Mouse (Mus musculus) kidney, adult 8-10 months (tissue): Measurements from ENCODE around the gene R3hdm2.

ENCODE experiments used
- DNase-seq, 2 experiments: peaks; one replicate each; pipeline ENCODE4 v3.0.0; 2022

R3hdm2 gene

DNA sequence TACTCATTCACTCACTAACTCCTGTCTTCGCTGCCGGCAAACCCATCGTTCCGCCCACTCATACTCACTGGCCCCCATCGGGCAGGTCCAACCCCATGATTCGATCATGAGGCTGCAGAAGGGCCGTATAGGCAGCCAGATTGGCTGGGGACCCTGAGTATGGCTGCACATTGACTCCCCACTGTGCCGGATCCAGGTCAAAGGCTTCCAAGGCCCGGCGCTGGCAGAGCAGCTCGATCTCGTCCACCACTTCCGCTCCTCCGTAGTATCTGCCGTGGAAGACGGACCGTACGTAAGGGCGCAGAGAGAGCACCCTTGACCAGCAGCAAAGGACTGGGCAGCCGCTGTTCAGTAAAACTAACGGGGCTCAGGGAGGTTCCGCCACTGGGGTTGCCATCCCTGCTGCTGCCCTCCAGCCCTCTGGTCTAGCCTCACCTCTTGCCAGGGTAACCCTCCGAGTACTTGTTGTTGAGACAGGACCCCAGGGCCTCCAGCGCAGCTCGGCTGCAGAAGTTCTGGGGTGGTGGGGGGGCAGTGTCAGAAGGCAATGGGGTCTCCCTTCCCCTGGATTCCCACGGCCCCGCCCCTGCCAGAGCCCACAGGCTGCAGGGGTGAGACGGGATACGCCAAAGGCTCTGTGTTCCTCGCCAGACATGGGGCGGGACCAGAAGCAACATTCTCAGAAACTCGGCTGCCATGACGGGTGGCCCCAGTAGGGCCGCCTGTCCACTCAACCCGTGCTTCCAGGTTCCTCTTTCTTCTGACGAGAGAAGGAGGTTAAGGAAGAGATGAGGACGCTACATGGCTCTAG, 140.0 kb downstream of the R3hdm2 start:
- no peak for DNase-seq

DNA sequence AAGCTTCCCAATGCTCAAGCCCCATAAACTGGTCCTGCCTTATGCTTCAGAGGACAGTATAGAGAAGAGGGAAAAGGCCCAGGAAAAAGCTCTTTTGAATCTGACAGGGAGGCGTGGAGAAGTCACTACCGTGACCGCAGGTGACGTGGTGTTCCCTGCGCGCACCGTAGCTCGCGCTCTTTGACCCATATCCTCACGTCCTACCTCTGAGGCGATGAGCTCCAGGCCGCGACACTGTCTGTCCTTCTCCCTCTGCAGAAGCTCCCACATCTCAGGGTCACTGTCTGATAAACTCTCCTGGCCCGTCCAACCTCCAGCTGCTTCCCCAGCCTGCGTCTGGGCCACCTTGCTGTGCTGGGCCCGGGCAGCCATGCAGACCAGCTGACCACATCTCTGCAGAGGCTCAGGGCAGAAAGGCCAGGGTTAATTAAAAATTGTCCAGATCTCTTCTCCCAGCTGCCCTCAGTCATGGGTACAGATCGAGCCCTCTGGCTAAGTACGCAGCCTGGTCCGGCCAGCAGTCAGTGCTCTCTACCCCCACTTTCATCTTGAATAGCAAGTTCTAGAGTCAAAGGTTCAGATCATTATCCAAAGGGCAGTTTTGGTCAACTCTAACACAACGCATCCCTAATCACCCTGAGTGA, 140.7 kb downstream of the R3hdm2 start:
- DNase-seq = peak; percentile 73 to 81

DNA sequence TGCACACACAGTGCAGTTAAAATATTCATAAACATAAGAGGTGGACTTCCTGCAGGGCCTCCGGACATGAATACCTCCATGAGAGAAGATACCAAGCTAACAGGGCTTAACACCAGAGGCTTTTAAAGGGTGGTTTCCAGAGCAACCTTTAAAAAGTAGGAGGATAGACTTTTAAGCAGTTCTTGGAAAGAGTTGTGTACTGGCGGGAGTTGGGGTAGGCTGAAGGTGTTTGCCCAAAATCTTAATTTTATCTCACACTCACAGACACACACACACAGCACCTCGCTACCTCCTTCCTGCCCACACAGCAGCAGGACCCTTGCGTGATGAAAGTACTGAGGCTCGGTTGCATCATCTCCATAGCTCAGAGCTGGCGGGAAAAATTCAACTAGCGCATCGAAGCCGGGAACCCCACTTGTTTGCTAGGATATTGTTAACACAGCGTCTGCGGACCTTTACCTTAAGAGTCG, 141.5 kb downstream of the R3hdm2 start:
- no peak for DNase-seq

DNA sequence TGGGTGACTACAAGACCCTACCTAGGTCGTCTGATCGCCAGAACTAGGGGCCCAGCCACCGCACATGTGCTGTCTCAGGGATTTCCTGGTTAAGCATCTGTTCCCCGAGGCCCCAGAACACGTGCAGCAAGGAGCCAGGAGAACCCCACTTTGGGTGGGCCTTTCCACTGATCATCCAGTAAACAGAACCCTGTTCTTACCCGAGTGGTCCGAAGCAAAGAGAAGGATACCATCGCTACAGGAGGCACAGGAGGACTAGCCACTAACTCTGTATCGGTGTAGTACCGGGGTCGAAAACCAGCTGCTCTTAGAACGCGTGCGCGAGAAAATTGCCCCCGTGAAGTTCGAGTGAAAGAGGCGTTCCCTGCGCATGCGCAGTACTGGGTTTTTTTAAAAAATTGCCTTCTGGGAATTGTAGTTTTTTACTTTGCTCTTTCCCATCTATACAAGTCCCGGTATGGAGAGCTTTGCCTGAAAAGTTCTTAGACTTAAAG, 142.0 kb downstream of the R3hdm2 start, which contains the start of gene Shmt2:
Gene Shmt2 (minus strand): TSS at position 357 of the 494 bp plus-strand sequence.
- peak; percentile 83 to 86 for DNase-seq

DNA sequence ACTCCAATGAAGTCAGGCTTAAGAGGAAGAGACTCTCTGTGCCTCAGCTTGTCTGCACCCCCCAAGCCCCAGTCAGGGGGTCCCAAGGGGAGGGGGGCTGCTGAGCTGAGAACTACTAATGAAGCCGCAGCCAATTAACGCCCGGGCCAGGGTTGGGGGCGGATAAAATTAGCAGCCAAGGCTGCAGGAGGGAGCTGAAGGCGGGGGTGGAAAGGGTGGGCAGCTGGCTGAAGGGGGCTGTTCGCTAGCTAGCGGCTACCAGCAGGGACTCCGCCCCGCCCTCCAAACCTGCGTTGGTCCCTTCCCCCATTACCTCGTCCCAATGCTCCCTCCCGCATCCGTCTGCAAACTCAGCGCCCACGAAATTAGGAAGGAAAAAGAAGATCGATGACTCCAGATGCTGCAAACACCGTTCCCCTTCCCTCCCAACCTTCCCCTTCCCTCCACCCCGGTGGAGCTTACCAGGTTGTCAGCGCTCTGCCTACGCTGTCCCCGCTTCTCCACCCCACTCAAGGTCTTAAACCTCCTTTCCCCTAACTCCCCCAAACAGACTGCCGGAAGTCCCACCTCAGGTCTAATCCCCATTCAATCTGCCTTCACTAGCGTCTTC, 144.6 kb downstream of the R3hdm2 start:
- DNase-seq = no peak

DNA sequence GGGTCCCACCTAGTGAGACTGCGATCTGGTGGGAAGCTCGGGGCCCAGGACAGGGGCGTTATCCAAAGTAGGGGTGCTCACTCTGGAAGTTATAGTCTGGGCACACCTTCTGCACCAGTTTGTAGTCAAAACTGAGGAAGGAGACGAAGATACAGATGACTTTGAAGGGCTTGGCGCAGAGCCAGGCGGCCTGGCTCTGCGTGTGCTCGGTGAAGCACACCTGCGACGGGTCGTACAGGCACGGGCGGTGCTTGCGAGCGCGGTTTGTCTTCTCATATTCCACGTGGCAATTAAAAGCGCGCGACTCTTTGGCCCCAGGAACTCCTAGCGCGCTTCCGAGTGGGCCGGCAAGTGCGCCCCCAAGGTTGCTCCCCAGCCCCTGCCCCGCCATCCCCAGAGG, 145.9 kb downstream of the R3hdm2 start:
- DNase-seq = no peak

DNA sequence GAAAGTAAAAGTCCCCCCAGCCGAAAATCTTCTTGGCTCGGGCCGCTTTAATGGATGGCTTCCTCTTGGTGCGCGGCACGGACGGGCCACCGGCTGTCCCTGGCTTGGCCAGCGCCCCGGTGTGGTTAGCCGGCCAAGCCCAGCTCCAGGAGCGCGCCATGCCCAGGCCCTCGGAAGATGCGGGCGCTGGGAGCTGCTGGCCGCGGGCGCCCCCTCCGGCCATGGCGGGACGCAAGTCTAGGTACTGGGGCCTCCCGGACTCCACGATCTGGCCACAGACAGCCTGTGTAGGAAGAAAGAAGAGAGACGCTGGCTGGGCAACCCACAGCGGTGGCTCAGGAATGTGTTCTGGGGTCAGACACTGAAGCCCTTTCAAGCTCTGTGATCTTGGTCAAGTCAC, 146.6 kb downstream of the R3hdm2 start:
- DNase-seq = peak; percentile 47 to 65

DNA sequence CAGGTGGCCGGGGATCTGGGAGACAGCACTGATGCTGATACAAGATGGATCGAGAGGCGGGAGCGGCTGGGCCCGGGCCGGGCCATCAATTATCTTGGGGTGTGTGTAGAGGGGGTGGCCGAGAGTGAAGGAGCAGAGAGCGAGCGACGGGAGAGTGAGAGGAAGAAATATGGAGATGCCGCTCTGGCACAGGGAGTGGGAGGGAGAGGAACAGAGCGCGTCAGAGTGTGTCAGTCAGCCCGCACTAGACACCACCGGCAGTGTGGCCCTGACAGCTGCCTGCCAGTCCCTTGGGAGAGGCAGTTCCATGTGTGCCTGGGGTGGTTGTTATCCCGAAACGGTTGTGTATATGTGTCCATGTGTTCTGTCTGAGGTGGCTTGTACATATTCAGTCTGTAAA, 147.4 kb downstream of the R3hdm2 start:
- no peak for DNase-seq

DNA sequence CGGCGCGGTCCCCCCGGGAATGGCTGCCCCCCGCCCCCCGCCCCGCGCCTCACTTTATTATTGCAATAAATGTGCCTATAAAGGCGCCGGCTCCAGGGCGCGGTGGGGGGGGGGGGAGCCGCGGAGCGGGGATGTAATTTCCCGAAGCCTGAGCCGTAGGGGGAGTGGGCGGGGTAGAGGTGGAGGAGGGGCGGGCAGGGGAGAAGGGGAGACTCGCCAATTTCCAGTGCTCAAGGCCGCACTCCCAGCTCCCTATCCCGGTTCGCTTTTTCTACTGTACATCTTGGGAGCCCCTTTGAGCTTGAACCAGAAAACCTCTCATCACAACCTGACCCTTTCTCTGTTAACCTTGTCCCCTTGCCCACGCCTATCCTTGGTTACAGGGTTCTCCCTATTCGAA, 150.8 kb downstream of the R3hdm2 start:
- no peak for DNase-seq

DNA sequence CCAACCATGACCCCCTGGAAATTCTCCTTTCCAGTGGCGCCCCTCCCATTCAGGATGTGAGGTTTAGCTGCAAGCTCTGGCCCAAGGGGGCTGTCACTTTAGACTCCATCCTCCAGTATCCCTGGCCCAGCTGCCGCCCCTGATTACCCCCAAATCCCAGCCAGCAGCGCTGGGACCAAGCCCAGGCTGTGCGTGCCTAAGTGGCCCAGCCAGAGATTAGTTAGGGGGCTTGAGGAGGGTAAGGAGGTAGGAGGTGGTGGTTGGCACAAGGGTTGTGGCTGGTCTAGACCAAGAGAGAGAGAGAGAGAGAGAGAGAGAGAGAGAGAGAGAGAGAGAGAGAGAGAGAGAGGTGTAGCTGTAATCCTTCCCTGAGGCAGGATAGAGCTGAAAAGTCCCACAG, 151.4 kb downstream of the R3hdm2 start:
- DNase-seq = no peak

DNA sequence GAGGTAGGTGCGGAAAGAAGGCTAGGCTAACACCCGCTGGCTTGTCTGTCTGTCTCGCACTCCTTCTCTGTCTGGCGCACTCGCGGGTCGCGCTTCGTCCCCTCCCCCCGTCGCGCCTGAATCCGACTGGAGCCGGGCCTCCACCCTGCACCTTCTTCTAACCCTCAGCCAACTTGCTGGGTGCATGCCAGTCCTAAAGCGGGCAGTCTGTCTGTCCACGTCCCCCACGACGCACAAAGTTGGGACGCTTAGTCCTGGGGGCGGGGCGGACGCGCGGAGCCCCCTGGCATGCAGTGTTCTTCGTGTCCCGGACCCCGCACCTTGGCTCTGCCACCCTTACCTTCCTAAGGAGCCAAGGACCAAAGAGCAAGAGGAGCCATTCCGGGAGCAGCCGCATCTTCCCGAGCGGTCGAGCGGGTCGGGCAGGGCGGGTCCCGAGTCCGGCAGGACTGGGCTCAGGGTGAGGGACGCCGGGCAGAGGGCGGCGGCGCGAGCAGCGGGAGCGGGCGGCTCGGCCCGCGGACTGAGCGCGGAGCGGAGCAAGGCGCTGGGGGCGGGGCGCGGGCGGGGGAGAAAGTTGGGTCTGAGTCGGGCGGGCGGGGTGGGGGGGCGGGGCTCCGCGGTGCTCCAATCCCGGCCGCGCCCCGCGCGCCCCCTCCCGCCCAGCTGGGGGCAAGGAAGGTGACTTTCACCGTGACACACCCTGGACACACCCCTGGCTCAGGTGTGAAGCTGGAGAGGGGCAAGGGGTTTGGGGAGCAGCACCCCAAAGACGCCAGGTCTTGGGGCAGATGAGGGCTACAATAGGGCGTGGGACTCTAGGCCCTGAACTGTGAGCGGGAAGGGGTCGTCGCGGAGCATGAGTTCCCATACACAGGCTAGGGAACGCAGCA, 154.2 kb downstream of the R3hdm2 start, which contains the start of gene Nxph4:
Gene Nxph4 (minus strand): TSS at position 524 of the 893 bp plus-strand sequence.
- no peak for DNase-seq

DNA sequence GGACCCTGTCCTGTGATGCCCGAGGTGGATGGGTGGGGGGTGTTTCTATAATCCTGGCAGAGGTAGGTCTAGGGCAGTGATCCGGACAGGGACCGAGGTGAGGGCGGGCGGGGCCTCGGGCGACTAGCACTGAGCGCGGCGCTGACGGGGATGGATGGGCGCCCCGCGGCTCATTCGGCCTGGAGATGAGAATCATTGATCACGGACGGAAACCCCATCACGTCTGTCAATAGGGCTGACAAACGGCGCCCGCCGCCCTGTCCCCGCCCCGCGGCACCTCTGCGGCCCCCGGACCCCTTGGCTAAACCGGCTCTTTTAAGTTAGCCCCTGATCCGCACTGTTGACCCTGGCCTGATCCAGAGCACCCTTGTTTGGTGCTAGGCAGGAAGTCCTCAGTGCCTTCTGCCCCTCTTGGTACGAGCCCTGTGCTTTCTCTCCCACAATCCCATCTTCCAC, 154.8 kb downstream of the R3hdm2 start:
- no peak for DNase-seq

DNA sequence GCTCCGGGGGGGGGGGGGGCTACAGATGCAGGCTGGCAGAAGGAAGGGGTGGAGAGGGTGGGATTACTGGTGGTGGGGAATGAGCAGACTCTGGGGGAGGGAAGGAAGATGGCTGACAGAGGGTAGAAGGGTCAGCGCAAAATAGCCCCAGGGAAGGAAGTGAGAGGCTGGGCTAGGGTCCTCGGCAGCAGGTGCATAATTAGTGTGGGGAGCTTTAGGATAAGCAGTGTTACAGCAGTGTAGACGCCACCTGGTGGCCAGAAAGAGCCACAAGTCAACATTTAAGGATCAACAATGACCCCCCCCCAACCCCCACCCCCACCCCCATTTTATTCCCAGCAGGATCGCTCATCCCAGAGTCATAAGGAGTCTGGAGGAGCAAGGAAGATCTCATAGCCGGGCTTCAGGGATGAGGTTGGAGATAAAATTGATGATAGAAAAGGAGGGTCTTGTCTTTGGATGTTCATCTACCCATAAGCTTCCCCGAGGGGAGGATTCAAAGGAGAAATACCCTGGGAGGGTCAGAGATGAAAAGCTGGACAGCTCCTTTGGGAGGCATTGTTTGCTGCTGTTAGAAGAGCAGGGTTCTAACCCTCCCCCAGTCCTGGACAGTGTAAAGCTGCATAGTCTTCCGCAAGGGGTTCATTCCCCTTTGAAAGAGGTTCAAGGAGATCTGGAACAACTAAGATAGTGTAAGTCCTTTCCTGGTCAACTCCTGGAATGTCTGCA, 156.6 kb downstream of the R3hdm2 start:
- peak in 1 of 2 experiments; percentile 51 for DNase-seq

DNA sequence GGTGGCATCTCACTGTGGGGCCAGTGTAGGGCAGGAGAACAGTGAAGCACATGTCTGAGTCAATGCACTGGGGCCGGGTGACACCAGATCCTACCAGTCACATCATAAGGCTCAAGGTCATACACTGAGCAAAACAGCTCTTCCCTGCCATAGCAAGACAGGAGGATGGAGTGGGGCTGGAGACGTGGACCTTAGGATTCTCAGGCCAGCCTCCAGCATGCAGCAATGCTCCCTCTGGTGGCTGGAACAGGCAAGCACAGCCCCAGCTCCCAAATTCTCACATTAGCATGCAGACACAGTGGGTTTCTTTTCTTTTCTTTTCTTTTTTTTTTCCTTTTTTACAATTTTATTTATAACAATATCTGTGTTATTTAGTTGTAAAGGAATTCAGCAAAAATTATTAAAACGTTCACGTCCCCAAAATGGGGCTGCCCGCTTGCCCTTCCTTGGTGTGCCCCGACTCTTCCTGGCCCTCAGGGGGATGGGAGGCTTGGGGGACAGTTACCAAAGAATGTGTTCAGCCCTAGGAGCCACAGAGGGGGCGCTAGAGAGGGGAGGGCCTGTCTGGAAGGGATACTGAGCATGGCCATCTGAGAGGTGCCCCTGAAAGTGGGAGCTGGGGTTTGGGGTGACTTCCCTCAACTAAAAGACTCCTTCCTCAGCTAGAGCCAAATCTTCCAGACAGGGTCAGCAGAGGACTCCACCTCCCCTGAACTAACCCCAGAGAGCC, 157.9 kb downstream of the R3hdm2 start:
- DNase-seq = peak; percentile 66 to 88

DNA sequence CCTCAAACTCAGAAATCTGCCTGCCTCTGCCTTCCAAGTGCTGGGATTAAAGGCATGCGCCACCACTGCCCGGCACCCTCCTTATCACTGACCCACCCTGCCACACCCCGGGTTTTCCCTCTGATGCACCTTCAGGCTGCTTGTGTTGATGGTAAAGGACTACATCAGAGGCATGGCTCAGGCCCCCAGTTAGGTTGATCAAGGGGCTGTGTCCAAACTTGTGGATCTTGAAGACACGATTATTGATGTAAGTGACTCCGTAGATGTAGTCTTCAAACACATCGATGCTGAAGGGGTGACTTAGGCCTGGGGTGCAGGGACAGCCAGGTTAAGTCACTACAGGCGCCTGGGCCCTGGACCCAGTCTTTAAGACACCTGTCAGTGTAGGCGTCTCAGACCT, 161.4 kb downstream of the R3hdm2 start:
- DNase-seq = no peak

DNA sequence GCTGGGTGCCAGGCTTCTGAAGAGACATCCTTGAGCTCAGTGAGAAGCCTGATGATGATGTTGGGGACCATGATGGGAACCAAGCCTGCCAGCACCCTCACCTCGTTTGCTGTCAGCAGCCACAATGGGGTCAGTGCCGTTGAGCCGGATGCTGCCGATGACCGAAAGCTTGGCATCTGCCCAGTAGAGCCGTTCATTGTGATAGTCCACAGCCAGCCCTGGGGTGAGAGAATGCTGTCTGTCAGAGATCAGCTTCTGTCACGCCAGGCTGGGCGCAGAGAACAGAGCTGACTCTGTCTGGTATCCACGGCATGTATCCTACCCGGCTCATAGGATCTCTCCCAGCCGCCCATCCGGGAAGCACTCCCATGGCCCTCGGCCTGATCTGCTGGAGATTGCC, 162.0 kb downstream of the R3hdm2 start:
- no peak for DNase-seq

DNA sequence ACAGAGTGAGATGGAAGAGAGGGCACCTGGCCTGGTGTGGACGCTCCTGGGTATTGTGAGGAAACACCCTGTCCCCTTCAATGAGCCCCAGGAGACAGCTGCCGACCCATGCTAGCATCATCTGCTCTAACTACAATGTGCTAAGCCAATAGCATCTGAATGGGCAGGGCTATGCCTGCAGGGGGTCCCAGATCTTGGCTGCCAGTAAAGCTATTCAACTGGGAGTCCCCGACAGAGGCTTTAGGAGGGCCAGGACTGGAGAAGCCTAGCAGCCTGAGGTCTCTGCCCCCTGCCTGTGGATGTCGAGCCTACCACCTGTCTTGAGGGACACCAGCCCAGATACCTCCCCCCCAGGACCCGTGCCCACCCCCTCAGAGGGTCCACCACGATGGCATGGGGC, 162.6 kb downstream of the R3hdm2 start:
- DNase-seq = no peak

DNA sequence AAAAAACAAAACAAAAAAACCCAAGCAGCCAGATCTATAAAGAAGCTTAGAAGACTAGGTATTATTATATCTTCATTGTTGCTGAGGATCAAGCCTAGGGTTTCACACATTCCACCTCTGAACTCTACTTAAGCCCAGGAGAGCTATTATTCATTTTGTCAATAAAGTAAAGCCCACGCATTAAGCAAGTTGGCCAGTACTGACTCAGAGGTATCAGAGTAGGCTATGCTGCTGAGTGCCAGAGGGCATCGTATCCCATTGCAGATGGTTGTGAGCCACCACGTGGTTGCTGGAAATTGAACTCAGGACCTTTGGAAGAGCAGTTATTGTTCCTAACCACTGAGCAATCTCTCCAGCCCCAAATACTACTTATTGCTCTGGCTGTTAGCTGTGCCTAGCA, 163.8 kb downstream of the R3hdm2 start:
- DNase-seq = no peak

DNA sequence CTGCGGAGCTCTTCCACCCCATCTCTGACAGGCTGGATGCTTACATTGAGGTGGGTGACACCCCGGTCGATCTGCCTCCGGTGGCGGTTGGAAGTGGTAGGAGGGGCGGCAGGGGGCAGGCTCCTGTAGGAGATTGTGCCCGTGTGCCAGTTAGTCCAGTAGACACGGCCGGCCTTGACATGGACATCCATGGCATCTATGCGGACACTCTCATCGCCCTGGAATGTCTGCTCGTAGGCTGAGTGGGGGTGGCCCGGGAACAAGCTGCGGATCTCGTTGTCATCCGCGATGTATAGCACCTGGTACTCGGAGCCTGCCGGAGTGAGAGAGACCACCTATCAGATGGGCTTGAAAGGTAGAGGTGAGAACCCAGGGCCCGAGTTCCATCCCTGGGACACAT, 164.2 kb downstream of the R3hdm2 start:
- DNase-seq = no peak

DNA sequence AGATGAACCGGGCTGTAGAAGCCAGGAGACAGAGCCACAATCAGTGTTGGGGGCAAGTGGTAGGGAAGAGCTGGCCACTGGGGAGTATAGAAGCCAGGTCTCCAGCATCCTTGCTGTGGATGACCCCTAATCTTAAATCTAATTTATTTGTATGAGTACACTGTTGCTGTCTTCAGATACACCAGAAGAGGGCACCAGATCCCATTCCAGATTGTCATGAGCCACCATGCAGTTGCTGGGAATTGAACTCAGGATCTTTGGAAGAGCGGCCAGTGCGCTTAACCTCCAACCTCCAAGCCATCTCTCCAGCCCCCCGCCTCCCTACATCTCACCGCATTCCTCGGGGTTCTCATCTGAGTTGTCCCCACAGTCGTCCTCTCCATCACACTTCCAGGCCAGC, 166.4 kb downstream of the R3hdm2 start:
- DNase-seq = no peak

DNA sequence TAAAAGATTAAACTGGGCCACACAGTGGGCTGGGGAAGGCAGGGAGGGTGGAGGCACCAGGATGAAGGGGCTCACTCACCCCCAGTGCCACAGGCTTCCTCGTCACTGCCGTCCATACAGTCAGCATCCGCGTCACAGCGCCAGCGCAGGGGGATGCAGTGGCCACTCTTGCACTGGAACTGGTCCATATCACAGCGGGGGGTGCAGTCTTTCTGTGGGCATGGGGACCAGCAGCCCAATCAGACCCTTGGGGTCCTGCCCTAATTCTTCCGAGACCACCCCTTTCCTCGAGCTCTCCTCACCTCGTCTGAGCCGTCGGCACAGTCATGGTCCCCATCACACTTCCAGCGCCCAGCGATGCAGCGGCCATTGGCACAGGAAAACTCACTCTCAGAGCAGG, 168.1 kb downstream of the R3hdm2 start:
- DNase-seq = no peak
